Mouse (Mus musculus) erythroblast, embryonic 14.5 days (primary cell): ENCODE results near the gene Dck. TPM values are rescaled to one million over a fixed set of nuclear protein-coding genes. Genes with fewer than 3 reads are reported as not detected.
"Not testable (repeated sequence)": the region's sequence is repeated elsewhere in the genome, so short reads cannot be mapped to it uniquely, and the experiment has no call there.

Experiments used
- H3K27me3 ChIP-seq: 2 replicates; pipeline ENCODE4 v1.6.1; 2012; ENCODE audit warnings: inconsistent platforms; ENCODE audit not compliant: control insufficient read depth
- H3K36me3 ChIP-seq: 2 replicates; pipeline ENCODE4 v1.6.1; 2012; ENCODE audit warnings: mild to moderate bottlenecking, inconsistent platforms; ENCODE audit not compliant: control insufficient read depth
- H3K4me1 ChIP-seq: 2 replicates; pipeline ENCODE4 v1.6.1; 2012; ENCODE audit warnings: inconsistent platforms; ENCODE audit not compliant: control insufficient read depth
- H3K4me3 ChIP-seq: replicated peaks from 2 replicates; pipeline ENCODE3; 2012; ENCODE audit warnings: moderate library complexity, mild to moderate bottlenecking, inconsistent platforms
- H3K9me3 ChIP-seq: 2 replicates; pipeline ENCODE4 v1.6.1; 2012; ENCODE audit warnings: low read length, inconsistent platforms, mixed read lengths; ENCODE audit not compliant: control insufficient read depth
- GATA1 ChIP-seq: IDR thresholded peaks from 2 replicates; pipeline ENCODE4 v1.6.1; 2012; ENCODE audit warnings: low read length, inconsistent platforms, mixed read lengths
- TAL1 ChIP-seq: IDR thresholded peaks from 3 replicates; pipeline ENCODE4 v1.6.1; 2012; ENCODE audit warnings: low read length, inconsistent platforms, mixed read lengths
- polyA plus RNA-seq: library from polyadenylated mRNA; stranded (reverse); fragments of >175 nt; gene quantifications from 2 replicates; pipeline ENCODE4 v1.2.3, GENCODE M21; 2012

Dck gene
- 2.5 and 2.7 TPM in 2 replicates for polyA plus RNA-seq

DNA sequence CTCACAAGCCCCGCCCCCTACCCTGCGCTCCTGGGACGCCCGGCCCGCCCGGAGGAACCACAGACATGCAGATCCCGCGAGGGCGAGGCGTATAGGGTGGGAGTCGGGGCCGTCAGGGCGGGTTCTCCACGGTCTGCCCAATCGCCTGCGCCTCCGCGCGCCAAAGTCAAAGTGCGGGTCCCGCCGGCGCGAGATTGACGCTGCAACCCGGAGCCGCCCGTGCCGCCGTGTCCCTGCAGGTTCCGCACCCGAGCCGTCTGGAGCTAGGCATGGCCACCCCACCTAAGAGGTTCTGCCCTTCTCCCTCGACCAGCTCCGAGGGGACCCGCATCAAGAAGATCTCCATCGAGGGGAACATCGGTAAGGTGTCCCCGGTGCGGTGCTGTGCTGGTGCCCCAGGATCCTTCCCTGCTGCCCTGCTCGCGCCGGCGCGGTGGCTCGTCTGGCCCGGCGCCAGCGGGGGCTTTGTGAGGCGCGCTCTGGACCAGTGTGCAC, at the start of gene Dck:
Gene Dck, plus strand, starts transcription at position 10 of the 495 bp plus-strand sequence.
- no peaks in the 10 kb centered on the region for H3K9me3 ChIP-seq
- H3K36me3 ChIP-seq = peaks cover 57% of the 10 kb centered on the region
- no peaks in the 10 kb centered on the region for H3K27me3 ChIP-seq
- no peak for TF ChIP-seq TAL1
- TF ChIP-seq GATA1 = no peak
- H3K4me3 ChIP-seq = peak within 1 kb of the TSS; percentile 100
- peaks cover 51% of the 10 kb centered on the region for H3K4me1 ChIP-seq

DNA sequence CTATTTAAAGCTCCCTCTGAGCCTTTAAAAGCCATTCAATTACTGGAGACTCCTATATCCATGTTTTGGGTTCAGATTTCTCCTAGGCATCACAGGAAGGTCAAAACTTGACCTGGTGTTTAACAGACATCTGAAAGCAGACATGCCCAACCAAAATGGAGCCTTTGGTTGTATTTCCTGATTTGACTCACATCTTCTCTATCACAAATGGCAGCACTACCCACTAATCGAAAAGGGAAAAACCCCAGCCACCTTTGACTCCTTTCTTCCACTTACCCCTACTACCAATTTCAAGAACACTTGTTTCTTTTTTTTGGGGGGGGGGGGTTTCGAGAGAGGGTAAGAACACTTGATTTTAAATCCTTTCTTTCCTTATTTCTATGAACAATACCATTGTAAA, 47.8 kb upstream of the Dck start:
- H3K36me3 ChIP-seq = peaks cover 3% of the 10 kb centered on the region
- no peaks in the 10 kb centered on the region for H3K9me3 ChIP-seq
- H3K4me1 ChIP-seq = peaks cover 16% of the 10 kb centered on the region
- TF ChIP-seq GATA1 (no peak), TAL1 (no peak)
- H3K4me3 ChIP-seq = no peak overlapping the region
- peaks cover 8% of the 10 kb centered on the region for H3K27me3 ChIP-seq

DNA sequence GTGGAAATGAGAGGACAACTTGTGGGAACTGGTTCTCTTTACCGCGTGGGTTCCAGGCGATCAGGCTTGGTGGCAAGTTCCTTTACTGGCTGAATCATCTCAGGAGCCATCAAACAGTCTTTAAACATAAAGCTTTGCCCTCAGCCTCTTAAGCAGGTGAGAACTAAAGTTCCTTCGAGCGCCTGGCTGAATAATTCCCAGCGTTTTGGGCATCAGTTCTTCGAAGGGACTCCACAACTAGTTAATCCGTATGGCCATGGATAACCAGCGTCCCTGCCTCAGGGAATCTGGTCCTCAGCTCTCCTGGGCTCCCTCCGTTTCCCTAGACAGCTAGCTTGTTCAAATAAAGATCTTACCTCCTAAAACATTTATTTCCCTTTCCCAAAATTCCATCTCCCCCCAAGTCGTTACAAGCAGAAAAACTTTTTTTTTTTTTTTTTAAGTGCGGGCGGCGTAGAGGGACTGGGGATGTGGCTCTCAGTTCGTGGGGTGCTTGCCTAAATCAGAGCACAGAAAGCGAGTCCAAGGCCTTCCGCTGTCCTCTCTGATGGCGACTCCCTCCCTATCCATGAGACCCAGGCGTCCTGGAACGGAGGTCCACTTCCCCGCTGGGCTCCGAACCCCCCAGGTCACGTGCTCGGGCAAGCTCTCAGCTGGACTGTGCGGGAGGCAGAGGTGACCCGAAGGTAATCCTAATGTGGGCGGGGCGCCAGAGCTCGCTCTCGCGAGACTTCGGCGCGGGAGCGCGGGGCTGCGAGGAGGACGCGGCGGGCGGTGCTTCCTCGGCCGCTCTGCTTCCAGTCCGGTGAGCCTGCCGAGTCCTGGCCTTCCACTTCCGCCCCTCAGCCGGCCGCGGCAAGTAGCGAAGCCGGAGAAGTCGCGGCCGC, 44.4 kb upstream of the Dck start, which contains the start of gene Mob1b:
Gene Mob1b, plus strand, starts transcription at position 740 of the 887 bp plus-strand sequence.
- Histone ChIP-seq H3K4me3 (peak within 1 kb of the TSS; percentile 65), H3K27me3 (peaks cover 8% of the 10 kb centered on the region), H3K36me3 (peaks cover 28% of the 10 kb centered on the region), H3K4me1 (peaks cover 48% of the 10 kb centered on the region), H3K9me3 (no peaks in the 10 kb centered on the region)
- TF ChIP-seq TAL1 = no peak
- TF ChIP-seq GATA1 = no peak

DNA sequence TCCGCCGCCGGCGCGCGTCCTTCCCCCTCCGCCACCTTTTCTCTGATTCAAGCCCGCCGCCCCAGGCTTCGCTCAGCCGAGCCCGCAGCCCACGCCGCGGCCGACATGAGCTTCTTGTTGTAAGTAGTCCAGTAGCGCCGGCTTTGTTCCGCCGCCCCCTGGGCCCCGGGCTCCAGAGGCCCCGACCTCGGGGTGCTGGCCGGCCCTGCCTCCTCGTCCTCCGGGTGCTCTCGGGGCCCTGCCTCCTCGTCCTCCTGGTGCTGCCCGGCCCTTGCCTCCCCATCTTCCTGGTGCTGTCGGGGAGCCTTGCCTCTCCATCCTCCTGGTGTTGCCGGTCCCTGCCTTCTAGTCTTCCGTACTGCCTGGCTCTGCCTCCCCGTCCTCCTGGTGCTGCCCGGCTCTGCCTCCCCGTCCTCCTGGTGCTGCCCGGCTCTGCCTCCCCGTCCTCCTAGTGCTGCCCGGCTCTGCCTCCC, 43.8 kb upstream of the Dck start:
- H3K27me3 ChIP-seq = peaks cover 5% of the 10 kb centered on the region
- peak overlapping the region; percentile 65 for H3K4me3 ChIP-seq
- H3K4me1 ChIP-seq = peaks cover 55% of the 10 kb centered on the region
- no peak for TF ChIP-seq GATA1
- no peak for TF ChIP-seq TAL1
- no peaks in the 10 kb centered on the region for H3K9me3 ChIP-seq
- H3K36me3 ChIP-seq = peaks cover 35% of the 10 kb centered on the region

DNA sequence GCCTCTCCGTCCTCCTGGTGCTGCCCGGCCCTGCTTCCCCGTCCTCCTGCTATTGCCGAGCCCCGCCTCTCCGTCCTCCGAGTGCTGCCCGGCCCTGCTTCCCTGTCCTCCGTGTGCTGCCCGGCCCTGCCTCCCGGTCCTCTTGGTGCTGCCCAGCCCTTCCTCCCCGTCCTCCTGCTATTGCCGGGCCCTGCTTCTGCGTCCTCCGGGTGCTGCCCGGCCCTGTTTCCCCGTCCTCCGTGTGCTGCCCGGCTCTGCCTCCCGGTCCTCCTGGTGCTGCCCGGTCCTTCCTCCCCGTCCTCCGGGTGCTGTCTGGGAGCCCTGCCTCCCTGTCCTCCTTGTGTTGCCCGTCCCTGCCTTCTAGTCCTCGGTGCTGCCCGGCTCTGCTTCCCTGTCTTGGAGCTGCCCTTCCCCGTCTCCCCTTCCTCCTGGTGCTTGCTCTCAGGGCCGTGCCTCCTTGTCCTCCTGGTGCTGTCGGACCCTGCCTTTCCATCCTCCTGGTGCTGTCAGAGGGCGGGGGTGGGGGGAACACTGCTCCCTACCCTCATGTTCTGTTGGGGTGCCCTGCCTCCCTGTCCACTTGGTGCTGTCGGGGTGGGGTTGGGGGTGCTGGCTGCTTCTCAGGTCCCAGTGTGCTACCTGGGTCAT, 43.1 kb upstream of the Dck start:
- TF ChIP-seq GATA1 = no peak
- no peak for TF ChIP-seq TAL1
- Histone ChIP-seq H3K4me3 (peak overlapping the region; percentile 65), H3K27me3 (no peaks in the 10 kb centered on the region), H3K36me3 (peaks cover 39% of the 10 kb centered on the region), H3K4me1 (peaks cover 60% of the 10 kb centered on the region), H3K9me3 (no peaks in the 10 kb centered on the region)

DNA sequence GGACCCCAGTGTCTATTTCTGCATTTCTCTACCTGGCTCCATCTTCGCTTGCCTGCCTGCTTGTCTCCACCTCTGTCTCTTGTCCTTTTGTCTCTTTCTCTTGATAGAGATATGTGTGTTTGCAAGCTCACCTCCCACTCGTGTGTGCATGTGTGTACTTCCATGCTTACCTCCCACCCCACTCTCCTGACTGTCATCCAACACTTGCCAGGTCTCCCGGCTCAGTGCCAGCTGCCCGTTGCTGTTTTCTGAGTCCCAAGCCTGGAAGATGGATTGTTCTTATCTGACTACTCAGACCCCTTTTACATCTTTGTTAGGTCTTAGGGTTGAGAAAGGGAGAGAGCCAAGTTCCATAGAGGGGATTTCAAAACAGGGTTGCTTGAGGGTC, 42.6 kb upstream of the Dck start:
- Histone ChIP-seq H3K9me3 (no peaks in the 10 kb centered on the region), H3K36me3 (peaks cover 42% of the 10 kb centered on the region), H3K4me1 (peaks cover 63% of the 10 kb centered on the region), H3K4me3 (peak overlapping the region; percentile 65), H3K27me3 (no peaks in the 10 kb centered on the region)
- TF ChIP-seq GATA1 = no peak
- TF ChIP-seq TAL1 = no peak

DNA sequence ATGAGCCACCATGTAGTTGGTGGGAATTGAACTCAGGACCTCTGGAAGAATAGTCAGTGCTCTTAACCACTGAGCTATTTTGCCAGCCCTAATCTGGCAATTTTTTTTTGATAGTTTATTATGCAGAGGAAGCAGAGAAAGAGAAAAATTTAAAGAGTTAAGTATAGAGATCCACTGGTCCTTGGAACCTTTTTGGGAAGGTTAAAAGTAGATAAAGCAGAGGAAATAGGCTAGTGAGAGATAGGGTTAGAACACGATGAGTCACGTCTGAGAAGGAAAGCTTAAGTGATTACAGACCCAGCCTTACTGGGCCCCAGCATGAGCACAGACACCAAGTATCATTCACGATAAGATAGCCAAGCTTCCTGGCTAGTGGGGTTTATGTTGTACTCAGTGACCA, 40.8 kb upstream of the Dck start:
- no peaks in the 10 kb centered on the region for H3K27me3 ChIP-seq
- peaks cover 56% of the 10 kb centered on the region for H3K36me3 ChIP-seq
- no peaks in the 10 kb centered on the region for H3K9me3 ChIP-seq
- H3K4me1 ChIP-seq = peaks cover 74% of the 10 kb centered on the region
- TF ChIP-seq TAL1 (no peak; the same call in 2 of the 3 replicates), GATA1 (peak; percentile 69)
- H3K4me3 ChIP-seq = peak overlapping the region; percentile 65

DNA sequence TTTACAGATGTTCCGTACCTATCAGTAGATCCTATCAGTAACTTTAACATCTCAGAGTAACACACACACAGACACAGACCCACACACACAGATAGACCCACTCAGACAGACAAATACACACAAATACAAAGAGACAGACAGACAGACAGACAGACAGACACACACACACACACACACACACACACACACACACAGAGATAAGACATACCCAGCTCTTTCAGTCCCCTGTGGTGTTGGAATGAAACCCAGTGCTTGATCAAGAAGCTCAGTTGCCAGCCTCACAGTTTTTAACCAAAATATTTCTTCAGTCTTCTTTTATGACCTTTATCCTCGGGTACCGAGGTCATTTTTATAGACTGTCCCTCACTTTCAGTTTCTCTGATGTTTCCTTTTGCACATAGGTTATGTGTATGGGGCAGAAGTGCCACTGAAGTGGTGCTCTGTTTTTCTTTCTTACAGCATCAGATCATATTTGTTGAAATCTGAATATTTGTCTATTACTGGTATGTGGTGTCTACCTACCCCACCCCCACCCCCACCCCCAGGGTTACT, 37.1 kb upstream of the Dck start:
- H3K27me3 ChIP-seq = no peaks in the 10 kb centered on the region
- H3K4me1 ChIP-seq = peaks cover 53% of the 10 kb centered on the region
- TF ChIP-seq GATA1 (no peak), TAL1 (no peak)
- peaks cover 71% of the 10 kb centered on the region for H3K36me3 ChIP-seq
- H3K4me3 ChIP-seq = no peak overlapping the region
- no peaks in the 10 kb centered on the region for H3K9me3 ChIP-seq

DNA sequence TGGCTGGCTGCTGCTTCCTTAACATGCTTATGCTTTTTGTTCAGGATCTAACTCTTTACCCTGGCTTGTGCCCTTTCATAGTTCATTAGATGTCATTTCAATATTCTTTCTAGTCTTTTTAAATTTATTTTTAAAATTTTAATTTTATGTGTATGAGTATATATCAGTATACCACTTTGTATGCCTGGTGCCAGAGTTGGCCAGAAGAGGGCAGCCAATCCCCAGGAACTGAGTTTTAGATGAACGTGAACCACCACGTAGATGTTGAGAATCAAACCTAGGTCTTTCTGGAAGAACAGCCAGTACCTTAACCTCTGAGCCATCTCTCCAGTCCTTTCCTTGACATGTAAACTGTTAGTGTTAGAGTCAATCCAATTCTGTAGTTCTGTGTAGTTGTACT, 30.0 kb upstream of the Dck start:
- no peak overlapping the region for H3K4me3 ChIP-seq
- H3K27me3 ChIP-seq = no peaks in the 10 kb centered on the region
- peaks cover 48% of the 10 kb centered on the region for H3K36me3 ChIP-seq

DNA sequence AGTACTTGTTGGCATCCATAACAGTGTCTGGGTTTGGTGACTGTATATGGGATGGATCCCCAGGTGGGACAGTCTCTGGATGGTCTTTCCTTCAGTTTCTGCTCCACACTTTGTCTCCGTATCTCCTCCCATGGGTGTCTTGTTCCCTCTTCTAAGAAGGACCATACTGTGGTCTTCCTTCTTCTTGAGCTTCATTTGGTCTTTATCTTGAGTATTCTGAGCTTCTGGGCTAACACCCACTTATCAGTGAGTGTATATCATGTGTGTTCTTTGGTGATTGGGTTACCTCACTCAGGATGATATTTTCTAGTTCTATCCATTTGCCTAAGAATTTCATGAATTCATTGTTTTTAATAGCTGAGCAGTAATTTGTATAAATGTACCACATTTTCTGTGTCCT, 23.7 kb upstream of the Dck start:
- H3K4me1 ChIP-seq = peaks cover 15% of the 10 kb centered on the region
- not testable (repeated sequence) for H3K9me3 ChIP-seq, H3K4me3 ChIP-seq, H3K27me3 ChIP-seq
- H3K36me3 ChIP-seq = peaks cover 61% of the 10 kb centered on the region

More for the DNA sequence above, 30.0 kb upstream of the Dck start:
- Histone ChIP-seq H3K9me3 (no peaks in the 10 kb centered on the region), H3K4me1 (peaks cover 9% of the 10 kb centered on the region)
- TF ChIP-seq GATA1 = no peak
- no peak for TF ChIP-seq TAL1
